Mouse (Mus musculus) cerebral cortex, adult 2 months (tissue): ENCODE data around the gene Edaradd.

Experiments used
- WGBS: fragments of 180-500 bp; shearing (Covaris S2); methylation state at CpG from one replicate; pipeline ENCODE4 v1.1.7; 2018; 5-methylcytosine and 5-hydroxymethylcytosine counted together

Gene Edaradd

GRCm38 (mm10) chr13:12519955-12520584 is at the start of gene Edaradd:
TSS of gene Edaradd (minus strand) at chr13:12520438.
- 1% methylated on average over 35 of the region's 35 CpGs for WGBS

GRCm38 (mm10) chr13:12569741-12570140 is 49.5 kb upstream of the Edaradd start:
- 74% methylated on average over 7 of the region's 7 CpGs for WGBS

GRCm38 (mm10) chr13:12568597-12569469 is 48.6 kb upstream of the Edaradd start:
- WGBS, result 84% methylated on average over 9 of the region's 9 CpGs

GRCm38 (mm10) chr13:12567936-12568335 is 47.7 kb upstream of the Edaradd start:
- 78% methylated on average over 1 of the region's 1 CpGs for WGBS

- under 1% methylated on average over 73 of the region's 73 CpGs for WGBS
Measured at GRCm38 (mm10) chr13:12565621-12566390, 45.6 kb upstream of the Edaradd start, which contains the start of gene Ero1lb. TSS of gene Ero1lb (plus strand) at chr13:12565874.

GRCm38 (mm10) chr13:12562256-12562655 is 42.0 kb upstream of the Edaradd start:
- 89% methylated on average over 4 of the region's 4 CpGs for WGBS

GRCm38 (mm10) chr13:12561729-12562128 is 41.5 kb upstream of the Edaradd start:
- 85% methylated on average over 2 of the region's 2 CpGs for WGBS

GRCm38 (mm10) chr13:12559462-12560120 is 39.4 kb upstream of the Edaradd start:
- WGBS, result 57% methylated on average over 6 of the region's 6 CpGs

GRCm38 (mm10) chr13:12559044-12559443 is 38.8 kb upstream of the Edaradd start:
- 57% methylated on average over 3 of the region's 3 CpGs for WGBS

GRCm38 (mm10) chr13:12554211-12554610 is 34.0 kb upstream of the Edaradd start:
- WGBS, result 77% methylated on average over 4 of the region's 4 CpGs

GRCm38 (mm10) chr13:12543880-12544568 is 23.8 kb upstream of the Edaradd start:
- WGBS, result 93% methylated on average over 8 of the region's 8 CpGs

GRCm38 (mm10) chr13:12543246-12543645 is 23.0 kb upstream of the Edaradd start:
- 69% methylated on average over 5 of the region's 5 CpGs for WGBS

GRCm38 (mm10) chr13:12542006-12542981 is 22.1 kb upstream of the Edaradd start:
- whole genome bisulfite sequencing, result 13% methylated on average over 23 of the region's 23 CpGs

- WGBS, result 46% methylated on average over 13 of the region's 13 CpGs
Measured at GRCm38 (mm10) chr13:12540119-12540518, 19.9 kb upstream of the Edaradd start.

- 14% methylated on average over 11 of the region's 11 CpGs for WGBS
Measured at GRCm38 (mm10) chr13:12539716-12540115, 19.5 kb upstream of the Edaradd start.

GRCm38 (mm10) chr13:12537971-12538370 is 17.7 kb upstream of the Edaradd start:
- 62% methylated on average over 6 of the region's 6 CpGs for whole genome bisulfite sequencing

GRCm38 (mm10) chr13:12534628-12535027 is 14.4 kb upstream of the Edaradd start:
- 90% methylated on average over 3 of the region's 3 CpGs for WGBS

- 93% methylated on average over 4 of the region's 4 CpGs for WGBS
Measured at GRCm38 (mm10) chr13:12525678-12526077, 5.4 kb upstream of the Edaradd start.

GRCm38 (mm10) chr13:12519371-12519770 is 867 bp downstream of the Edaradd start:
- 9% methylated on average over 18 of the region's 18 CpGs for WGBS
